Mouse (Mus musculus) lung, adult 2 months (tissue): Measurements from ENCODE around the gene Nfix. TPM values are rescaled to one million over a fixed set of nuclear protein-coding genes. Genes with fewer than 3 reads are reported as not detected.
A peak's percentile ranks its signal among the peaks of the same experiment; 100 is the strongest.
"Not testable (repeated sequence)": the region's sequence is repeated elsewhere in the genome, so short reads cannot be mapped to it uniquely, and the experiment has no call there.

Experiments
- DNase-seq: peaks from one replicate; pipeline ENCODE4 v3.0.0; 2022
- H3K4me1 ChIP-seq: fragments of 200-500 bp; 2 replicates; pipeline ENCODE4 v1.6.1; 2011; ENCODE audit warnings: low read length; ENCODE audit not compliant: control insufficient read depth, insufficient read depth
- H3K4me3 ChIP-seq: fragments of 200-500 bp; replicated peaks from 2 replicates; pipeline ENCODE3; 2011; ENCODE audit warnings: low read depth, mild to moderate bottlenecking, control low read depth, low read length; ENCODE audit errors: extremely low read depth
- CTCF ChIP-seq: fragments of 200-500 bp; IDR thresholded peaks from 2 replicates; pipeline ENCODE4 v1.5.1; 2011; ENCODE audit warnings: mild to moderate bottlenecking, low read length, control low read depth; ENCODE audit not compliant: insufficient read depth
- POLR2A ChIP-seq: fragments of 200-500 bp; IDR thresholded peaks from 2 replicates; pipeline ENCODE4 v1.6.1; 2011; ENCODE audit warnings: low read depth, mild to moderate bottlenecking, control low read depth, low read length, borderline replicate concordance; ENCODE audit errors: extremely low read depth
- WGBS: fragments of 180-500 bp; shearing (Covaris S2); methylation state at CpG from one replicate; pipeline ENCODE4 v1.1.7; 2018; 5-methylcytosine and 5-hydroxymethylcytosine counted together
- polyA plus RNA-seq: library from polyadenylated mRNA; depleted of rRNA; stranded (reverse); fragments of >200 nt; gene quantifications from 2 replicates; pipeline ENCODE4 v1.2.3, GENCODE M21; 2012

Gene Nfix
- polyA plus RNA-seq, 1 experiment, result 96.2 TPM

DNA sequence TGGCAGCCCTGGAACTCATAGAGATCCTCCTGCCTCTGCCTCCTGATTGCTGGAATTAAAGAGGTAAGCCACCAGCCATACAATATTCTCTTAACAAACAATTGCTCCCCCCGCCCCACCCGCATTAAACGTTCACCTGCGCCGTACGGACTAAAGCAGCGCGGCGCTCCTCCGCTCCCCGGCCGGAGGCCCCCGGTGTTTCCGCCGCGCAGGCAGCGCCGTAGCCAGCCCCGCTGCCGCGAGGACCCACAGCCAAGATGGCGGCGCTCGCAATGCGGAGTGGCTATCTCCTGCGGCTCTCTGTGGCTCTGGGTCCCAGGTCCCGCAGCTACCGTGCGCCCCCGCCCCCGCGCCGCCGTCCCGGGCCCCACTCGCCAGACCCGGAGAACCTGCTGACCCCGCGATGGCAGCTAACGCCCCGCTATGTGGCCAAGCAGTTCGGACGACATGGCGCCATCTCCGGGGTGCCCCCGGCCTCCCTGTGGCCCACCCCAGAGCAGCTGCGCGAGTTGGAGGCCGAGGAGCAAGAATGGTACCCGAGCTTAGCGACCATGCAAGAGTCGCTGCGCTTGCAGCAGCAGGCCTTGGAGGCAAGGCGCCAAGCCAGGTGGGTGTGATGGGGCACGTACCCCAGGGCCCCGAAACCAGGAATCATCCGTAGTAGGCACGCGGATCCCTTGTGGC lies 32.0 kb upstream of the Nfix start:
- under 1% methylated on average over 59 of the region's 59 CpGs for WGBS
- TF ChIP-seq POLR2A, result peak; percentile 89
- no peak for TF ChIP-seq CTCF
- peak overlapping the region; percentile 99 for H3K4me3 ChIP-seq
- peak; percentile 79 for DNase-seq
- H3K4me1 ChIP-seq, result peaks cover 2% of the 10 kb centered on the region; the same call in 1 of the 2 replicates

DNA sequence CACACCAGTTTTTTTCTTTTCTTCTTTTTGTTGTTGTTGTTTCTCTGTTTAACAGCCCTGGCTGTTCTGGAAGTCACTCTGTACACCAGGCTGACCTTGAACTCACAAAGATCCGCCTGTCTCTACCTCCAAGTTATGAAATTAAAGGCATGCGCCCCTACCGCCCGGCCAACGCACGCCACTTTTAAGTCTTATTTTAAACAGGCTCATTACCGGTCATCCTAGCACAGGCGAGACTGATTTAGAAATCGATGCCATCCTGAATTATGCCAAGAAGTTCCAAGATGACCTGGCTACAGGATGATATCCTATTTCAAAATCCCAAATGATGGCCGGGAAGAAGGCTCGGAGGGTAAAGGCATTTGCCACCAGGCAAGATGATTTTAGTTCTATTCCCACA lies 31.3 kb upstream of the Nfix start, which contains the start of gene Gadd45gip1:
TSS of gene Gadd45gip1 (plus strand) at position 33 of the 400 bp plus-strand sequence.
- Histone ChIP-seq H3K4me1 (peaks cover 2% of the 10 kb centered on the region; the same call in 1 of the 2 replicates), H3K4me3 (peak within 1 kb of the TSS; percentile 99)
- TF ChIP-seq CTCF (no peak), POLR2A (no peak)
- no peak for DNase-seq
- WGBS, result 37% methylated on average over 11 of the region's 11 CpGs

DNA sequence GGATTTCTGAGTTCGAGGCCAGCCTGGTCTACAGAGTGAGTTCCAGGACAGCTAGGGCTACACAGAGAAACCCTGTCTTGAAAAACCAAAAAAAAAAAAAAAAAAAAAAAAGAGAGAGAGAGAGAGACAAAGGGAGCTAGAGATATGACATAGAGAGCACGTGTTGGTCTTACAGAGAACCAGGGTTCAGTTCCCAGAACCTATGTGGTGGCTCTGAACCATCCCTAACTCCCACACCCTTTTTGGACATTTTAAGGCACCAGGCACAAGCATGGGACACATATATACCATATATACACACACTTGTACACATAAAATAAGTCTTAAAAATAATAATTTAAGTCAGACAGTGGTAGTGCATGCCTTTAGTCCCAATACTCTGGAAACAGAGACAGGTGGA lies 26.4 kb upstream of the Nfix start:
- H3K4me1 ChIP-seq, H3K4me3 ChIP-seq, DNase-seq: not testable (repeated sequence)
- WGBS, result 86% methylated on average over 2 of the region's 2 CpGs

DNA sequence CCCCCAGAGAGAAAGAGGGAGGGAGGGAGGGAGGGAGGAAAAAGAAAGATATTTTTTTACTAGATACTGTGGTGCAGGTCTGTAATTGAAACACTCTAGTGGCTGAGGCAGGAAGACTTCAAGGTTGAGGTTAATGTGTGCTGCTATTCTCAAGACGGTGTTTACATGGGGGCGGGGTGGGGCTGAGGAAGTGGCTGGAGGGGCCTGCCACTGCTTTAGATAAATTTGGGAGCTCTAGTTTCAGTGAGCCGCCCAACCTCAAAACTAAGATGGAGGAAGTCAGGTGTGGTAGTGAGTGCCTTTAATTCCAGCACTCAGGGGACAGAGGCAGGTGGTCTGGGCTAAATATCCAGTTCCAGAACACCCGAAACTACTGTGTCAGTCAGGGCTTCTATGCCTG lies 25.5 kb upstream of the Nfix start:
- WGBS, result 37% methylated on average over 4 of the region's 4 CpGs
- TF ChIP-seq POLR2A (no peak), CTCF (no peak)
- no peak for DNase-seq
- Histone ChIP-seq H3K4me3 (no peak overlapping the region), H3K4me1 (0 out of 2 replicates have a peak, but pooled peaks cover 2% of the 10 kb centered on the region)

DNA sequence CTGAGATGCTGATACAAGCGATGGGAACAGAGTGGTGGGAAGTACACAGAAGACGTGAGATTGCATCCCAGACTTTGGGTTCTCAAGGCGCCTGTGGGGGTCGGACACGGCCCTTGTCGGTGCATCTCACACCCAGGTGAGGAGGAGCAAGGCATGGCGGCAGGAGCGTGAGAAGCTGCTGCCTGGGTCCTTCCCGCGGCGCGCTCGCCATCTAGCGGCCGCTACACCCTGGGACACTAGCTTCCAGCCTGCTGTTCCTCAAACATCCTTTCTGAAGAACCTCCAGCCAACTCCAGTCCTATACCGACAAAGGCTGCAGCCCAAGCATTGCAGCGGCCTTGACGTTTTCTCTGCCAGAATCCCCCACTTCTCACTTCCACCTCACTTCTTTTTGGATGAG lies 23.5 kb upstream of the Nfix start:
- WGBS, result 2% methylated on average over 18 of the region's 18 CpGs
- peak; percentile 75 for TF ChIP-seq CTCF
- no peak for TF ChIP-seq POLR2A
- peak; percentile 53 for DNase-seq
- Histone ChIP-seq H3K4me3 (no peak overlapping the region), H3K4me1 (0 out of 2 replicates have a peak, but pooled peaks cover 2% of the 10 kb centered on the region)

DNA sequence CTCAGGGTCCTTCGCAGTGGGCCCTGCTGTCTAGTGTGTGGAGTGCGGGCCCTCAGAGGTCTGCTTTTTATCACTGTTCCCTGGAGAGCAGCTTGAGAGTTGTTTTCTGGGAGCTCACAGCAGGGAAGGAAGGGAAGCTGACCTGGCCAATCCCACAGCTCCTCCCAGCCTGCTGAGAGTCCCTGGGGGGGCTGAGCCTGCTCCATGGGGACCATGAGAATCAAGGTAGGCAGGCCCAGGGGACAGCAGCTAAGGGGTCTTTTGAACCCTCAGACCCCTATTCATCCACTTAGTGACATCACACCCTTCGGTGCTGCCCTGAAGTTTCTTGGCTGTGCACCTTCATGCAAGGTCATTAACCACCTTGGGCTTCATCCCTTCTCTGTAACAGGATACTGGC lies 22.6 kb upstream of the Nfix start, which contains the start of gene Dand5:
TSS of gene Dand5 (minus strand) at position 101 of the 400 bp plus-strand sequence.
- Histone ChIP-seq H3K4me1 (0 out of 2 replicates have a peak, but pooled peaks cover 2% of the 10 kb centered on the region), H3K4me3 (no peak within 1 kb of the TSS)
- DNase-seq, result no peak
- TF ChIP-seq CTCF (no peak), POLR2A (no peak)
- WGBS, result 68% methylated on average over 3 of the region's 3 CpGs

DNA sequence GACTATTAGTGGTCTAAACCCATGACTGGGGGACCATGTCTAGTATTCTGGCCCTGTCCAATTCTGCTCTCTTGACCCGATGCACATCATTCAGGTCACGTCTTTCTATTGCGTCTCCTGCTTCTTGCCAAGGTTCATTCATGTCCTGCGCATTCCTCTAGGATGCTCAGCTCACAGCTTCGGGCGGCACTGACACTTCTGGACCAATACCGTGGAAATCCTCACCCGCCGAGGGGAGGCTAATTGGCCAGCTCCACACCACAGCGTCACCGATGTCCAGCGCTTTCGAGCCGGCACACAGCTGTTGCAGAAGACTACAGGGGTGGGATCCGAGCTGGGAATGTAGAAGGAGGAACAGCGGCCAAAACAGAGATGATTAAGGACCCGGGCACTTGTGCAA lies 16.0 kb upstream of the Nfix start:
- H3K4me3 ChIP-seq, result no peak overlapping the region
- peaks cover 4% of the 10 kb centered on the region for H3K4me1 ChIP-seq
- 77% methylated on average over 17 of the region's 17 CpGs for WGBS
- no peak for TF ChIP-seq CTCF
- no peak for DNase-seq

DNA sequence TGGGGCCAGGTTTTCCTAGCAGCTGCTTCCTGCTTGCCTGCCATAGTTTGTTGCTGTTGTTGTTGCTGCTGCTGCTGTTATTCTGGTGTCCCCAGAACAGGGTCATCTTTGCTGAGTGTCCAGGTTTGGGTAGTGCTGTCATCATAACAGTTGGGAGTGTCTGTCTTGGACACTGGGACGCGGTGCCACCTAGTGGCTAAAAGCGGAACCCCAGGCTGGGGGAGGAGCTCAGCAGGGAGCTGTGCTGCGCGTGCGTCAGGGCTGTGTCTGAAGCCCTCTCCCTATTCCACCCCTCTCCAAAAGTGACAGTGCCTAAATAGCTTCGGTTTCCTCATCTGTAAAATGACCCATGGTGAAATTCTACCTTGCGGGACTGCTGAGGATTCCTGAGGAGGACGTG lies 15.4 kb upstream of the Nfix start:
- DNase-seq, result peak; percentile 98
- Histone ChIP-seq H3K4me1 (peaks cover 4% of the 10 kb centered on the region), H3K4me3 (no peak overlapping the region)
- 10% methylated on average over 9 of the region's 9 CpGs for WGBS
- TF ChIP-seq CTCF (peak; percentile 92), POLR2A (no peak)

DNA sequence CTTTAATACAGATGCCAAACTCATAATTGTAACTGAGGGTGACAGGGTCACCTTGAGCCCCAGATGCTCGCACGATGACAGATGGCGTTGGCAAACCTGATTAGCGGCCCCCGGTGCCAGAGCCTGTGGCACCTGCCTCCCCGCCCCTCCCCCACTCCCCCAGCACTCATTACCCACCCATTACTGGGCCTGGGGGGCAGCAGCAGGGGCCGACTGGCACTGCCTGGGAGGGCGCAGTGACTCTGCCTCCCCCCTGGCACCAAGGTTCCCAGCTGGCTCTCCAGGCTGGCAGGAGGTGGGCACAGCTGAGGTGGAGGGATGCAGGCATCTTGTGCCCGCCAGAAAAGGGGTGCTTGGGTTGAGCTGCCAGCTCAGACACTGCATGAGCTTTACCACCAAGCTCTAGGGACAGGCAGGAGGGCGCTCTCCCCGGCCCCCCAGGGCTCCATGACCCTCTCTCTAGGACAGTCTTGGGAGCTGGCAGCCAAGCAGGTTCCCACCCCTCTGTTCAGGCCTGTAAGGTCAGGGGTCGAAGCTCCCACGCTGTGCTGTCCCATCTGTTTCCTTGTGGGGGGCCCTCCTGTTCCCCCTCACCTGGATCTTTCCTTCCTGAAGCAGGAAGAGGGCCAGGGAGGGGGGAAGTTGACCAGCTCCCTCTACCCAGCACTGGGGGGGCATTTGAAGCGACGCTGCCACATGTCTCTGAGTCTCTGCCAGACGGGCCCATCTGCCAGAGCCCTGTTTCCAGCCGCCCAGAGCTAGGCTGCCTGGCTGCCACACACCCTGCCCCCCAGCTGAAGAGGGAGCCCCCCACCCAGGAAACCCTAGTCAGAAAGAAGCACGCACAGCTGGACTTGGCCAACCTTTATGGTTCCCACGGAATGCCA lies 14.7 kb upstream of the Nfix start:
- 37% methylated on average over 19 of the region's 19 CpGs for whole genome bisulfite sequencing
- no peak overlapping the region for H3K4me3 ChIP-seq
- peaks cover 4% of the 10 kb centered on the region for H3K4me1 ChIP-seq
- TF ChIP-seq CTCF (no peak), POLR2A (no peak)
- DNase-seq, result peak; percentile 5

DNA sequence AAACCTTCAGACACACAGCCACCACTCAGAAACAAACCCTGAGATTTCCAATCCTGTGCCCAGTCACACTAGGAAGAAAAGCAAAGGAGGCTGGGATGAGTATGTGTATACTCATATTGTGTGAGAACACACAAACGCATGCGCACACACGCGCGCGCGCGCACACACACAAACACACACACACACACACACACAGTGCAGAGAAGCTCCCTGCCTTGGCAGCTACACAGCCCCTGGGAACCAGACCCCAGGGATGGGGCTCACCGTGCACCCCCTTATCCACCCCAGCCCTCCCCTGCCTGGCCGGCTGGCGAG lies 14.1 kb upstream of the Nfix start:
- Histone ChIP-seq H3K4me3 (no peak overlapping the region), H3K4me1 (peaks cover 4% of the 10 kb centered on the region)
- WGBS, result 82% methylated on average over 11 of the region's 11 CpGs
- DNase-seq, result no peak
- TF ChIP-seq POLR2A, result no peak
- no peak for TF ChIP-seq CTCF
